11 mouse cellular contexts compared by ENCODE assay signal in the genomic region with DNA sequence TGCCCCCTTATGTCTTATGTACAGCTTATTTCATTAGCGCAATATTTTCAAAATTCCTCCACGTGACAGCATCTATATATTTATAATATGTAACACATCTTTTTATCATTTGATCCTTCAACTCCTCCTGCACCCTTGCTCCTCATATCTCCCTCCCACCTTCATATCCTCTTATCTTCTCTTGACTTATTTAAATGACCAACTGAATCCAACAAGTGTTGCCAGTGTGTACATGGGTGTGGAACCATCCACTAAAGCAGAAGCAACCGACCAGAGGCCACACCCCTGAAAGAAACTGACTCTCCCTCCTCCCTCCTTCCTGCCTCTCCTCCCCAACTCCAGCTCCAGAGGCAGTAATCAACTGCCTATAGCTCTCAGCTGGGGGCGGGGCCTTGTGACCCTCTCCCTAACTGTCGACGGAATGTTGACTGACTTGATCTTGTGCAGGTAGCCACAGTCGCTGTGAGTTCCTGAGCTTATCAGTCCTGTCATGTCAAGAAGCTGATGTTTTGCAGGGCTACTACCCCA. TPM values are rescaled to one million over a fixed set of nuclear protein-coding genes. Genes with fewer than 3 reads are reported as not detected.
DNase-seq lines count a peak whose midpoint lies in the region; ATAC-seq and TF ChIP-seq lines count a peak whose summit lies in the region.
"Had no signal": no experiment of that assay in that cellular context is flagged by ENCODE, and none has a peak within 500 bp of the region (broad histone marks: within the 10 kb centered on the region; RNA-seq: fewer than 3 reads in every experiment).

No protein-coding gene starts in this region.

- no peak for TF ChIP-seq CTCF in heart, adult 2 months (IDR thresholded peaks at IDR 0.05)

- H3K9ac ChIP-seq in heart, adult 2 months (ENCODE audit: low read depth, low read length) = no peak overlapping the region
- H3K9ac ChIP-seq in liver, embryonic 15.5 days = no peak overlapping the region

- H3K4me3 ChIP-seq in heart, embryonic 10.5 days = no peak overlapping the region
- H3K4me3 ChIP-seq in heart, adult 2 months = no peak overlapping the region
- 0 out of 2 replicates have a peak overlapping the region, but pooled peaks have one; percentile 15 for H3K4me3 ChIP-seq in liver, embryonic 15.5 days (replicated peaks)
- H3K4me3 ChIP-seq: myocyte had no signal

- DNase-seq in heart, embryonic 10.5 days (ENCODE audit: low spot score) = peak; percentile 88
- DNase-seq in heart, adult 2 months = no peak
- DNase-seq in urinary bladder, postnatal 14 days (ENCODE audit: low spot score) = peak; percentile 16
- DNase-seq in urinary bladder, adult 2 months (ENCODE audit: low spot score) = no peak
- peak; percentile 25 for DNase-seq in yolk sac, embryonic 10.5 days (ENCODE audit: low spot score)
- DNase-seq in left cerebral cortex, postnatal 36 days (ENCODE audit: low spot score in 2 of 2) = no peak
- no peak for DNase-seq in cerebellum, postnatal 4 days (ENCODE audit: low spot score in 2 of 2)
- DNase-seq: layer of hippocampus, adult 9-11 months had no signal

- H3K27me3 ChIP-seq in heart, embryonic 10.5 days (ENCODE audit: insufficient read depth, poor library complexity, severe bottlenecking) = no peaks in the 10 kb centered on the region
- no peaks in the 10 kb centered on the region for H3K27me3 ChIP-seq in heart, adult 2 months (ENCODE audit: control insufficient read depth, insufficient read depth, low read length)
- H3K27me3 ChIP-seq in liver, embryonic 15.5 days = no peaks in the 10 kb centered on the region

- ATAC-seq in liver, embryonic 15.5 days (ENCODE audit: insufficient read depth) = peak; percentile 99
- ATAC-seq: hindbrain, postnatal 0 days had no signal

- WGBS in heart, embryonic 10.5 days = 41% methylated on average over 7 of the region's 7 CpGs
- 44% methylated on average over 7 of the region's 7 CpGs for WGBS in heart, adult 2 months
- 38% methylated on average over 7 of the region's 7 CpGs for WGBS in liver, embryonic 15.5 days (ENCODE audit: insufficient replicate concordance)

- no peaks in the 10 kb centered on the region; the same call in 1 of the 2 replicates for H3K4me1 ChIP-seq in heart, embryonic 10.5 days
- no peaks in the 10 kb centered on the region for H3K4me1 ChIP-seq in heart, adult 2 months (ENCODE audit: control insufficient read depth, insufficient read depth, low read length)
- H3K4me1 ChIP-seq in liver, embryonic 15.5 days (replicated peaks) = peaks cover 24% of the 10 kb centered on the region

- intact Hi-C loops in heart, adult 2 months (cut with DNase I) = no loop called here
- intact Hi-C loops in left cerebral cortex, postnatal 36 days (cut with DNase I) = no loop called here

- H3K79me2 ChIP-seq in heart, adult 2 months (replicated peaks; ENCODE audit: control insufficient read depth, insufficient read depth, low read length) = no peaks in the 10 kb centered on the region

- no peak for TF ChIP-seq POLR2A in heart, adult 2 months (IDR thresholded peaks at IDR 0.05; ENCODE audit: insufficient read depth, low read depth, low read length)

- H3K27ac ChIP-seq in heart, embryonic 10.5 days = no peak overlapping the region
- H3K27ac ChIP-seq in heart, adult 2 months = no peak overlapping the region
- H3K27ac ChIP-seq in liver, embryonic 15.5 days (replicated peaks) = peak overlapping the region; percentile 85
- H3K27ac ChIP-seq: hindbrain, postnatal 0 days had no signal

- TF ChIP-seq EP300 in heart, adult 2 months (IDR thresholded peaks at IDR 0.05; ENCODE audit: insufficient read depth, low read depth, low read length) = no peak

- H3K9me3 ChIP-seq in heart, embryonic 10.5 days = no peaks in the 10 kb centered on the region
- no peaks in the 10 kb centered on the region for H3K9me3 ChIP-seq in liver, embryonic 15.5 days (replicated peaks)

- H3K4me2 ChIP-seq in liver, embryonic 15.5 days = peak overlapping the region; percentile 49

- H3K36me3 ChIP-seq in heart, embryonic 10.5 days = no peaks in the 10 kb centered on the region
- H3K36me3 ChIP-seq in heart, adult 2 months (ENCODE audit: control insufficient read depth, insufficient read depth, low read length) = no peaks in the 10 kb centered on the region
- H3K36me3 ChIP-seq in liver, embryonic 15.5 days (replicated peaks) = no peaks in the 10 kb centered on the region

RNA-seq across cellular contexts. Expression of a gene that starts 6.0 kb away (rescaled TPM):
- 15.8 and 19.4 TPM in 2 replicates for polyA plus RNA-seq in heart, embryonic 10.5 days (2016; fragmentation: Nextera tagmentation; extraction: Ambion mirVana)
- total RNA-seq in heart, adult 2 months (2021) = 10 to 100 TPM; 10.3 to 12.1 TPM
- 1.7 and 3.2 TPM in 2 replicates for polyA plus RNA-seq in heart, adult 2 months (2012; rRNA removed)
- 2.1 and 2.9 TPM in 2 replicates for polyA plus RNA-seq in urinary bladder, adult 2 months (2012; rRNA removed)
- polyA plus RNA-seq in liver, embryonic 15.5 days (2015; fragmentation: Nextera tagmentation; extraction: Ambion mirVana) = 9.4 and 10.9 TPM in 2 replicates
- 1 to 10 TPM; 2.4 to 3.3 TPM for total RNA-seq in left cerebral cortex, postnatal 36 days (2021)

Comparison
In these comparisons a context has a peak if more than half of its experiments do, and no peak if none do; other contexts are left out.
1. DNase-seq: peak in heart, embryonic 10.5 days (single experiment), urinary bladder, postnatal 14 days (single experiment) and yolk sac, embryonic 10.5 days (single experiment); none in heart, adult 2 months (0 of 2), urinary bladder, adult 2 months (single experiment), left cerebral cortex, postnatal 36 days (0 of 2) and cerebellum, postnatal 4 days (0 of 2).